Mouse (Mus musculus) frontal cortex, adult 2 months (tissue): ENCODE results near the gene Prr15. TPM values are rescaled to one million over a fixed set of nuclear protein-coding genes. Genes with fewer than 3 reads are reported as not detected.

Source experiments
- DNase-seq, 2 experiments: peaks; one replicate each; pipeline ENCODE4 v3.0.0; 2022; ENCODE audit warnings: low spot score in 1 of 2; ENCODE audit errors: extremely low spot score in 1 of 2
- polyA plus RNA-seq: library from polyadenylated mRNA; depleted of rRNA; stranded (reverse); fragments of >200 nt; gene quantifications from 2 replicates; pipeline ENCODE4 v1.2.3, GENCODE M21; 2012; rRNA removed

The Prr15 gene
- 0.95 and 1.2 TPM in 2 replicates for polyA plus RNA-seq

DNA sequence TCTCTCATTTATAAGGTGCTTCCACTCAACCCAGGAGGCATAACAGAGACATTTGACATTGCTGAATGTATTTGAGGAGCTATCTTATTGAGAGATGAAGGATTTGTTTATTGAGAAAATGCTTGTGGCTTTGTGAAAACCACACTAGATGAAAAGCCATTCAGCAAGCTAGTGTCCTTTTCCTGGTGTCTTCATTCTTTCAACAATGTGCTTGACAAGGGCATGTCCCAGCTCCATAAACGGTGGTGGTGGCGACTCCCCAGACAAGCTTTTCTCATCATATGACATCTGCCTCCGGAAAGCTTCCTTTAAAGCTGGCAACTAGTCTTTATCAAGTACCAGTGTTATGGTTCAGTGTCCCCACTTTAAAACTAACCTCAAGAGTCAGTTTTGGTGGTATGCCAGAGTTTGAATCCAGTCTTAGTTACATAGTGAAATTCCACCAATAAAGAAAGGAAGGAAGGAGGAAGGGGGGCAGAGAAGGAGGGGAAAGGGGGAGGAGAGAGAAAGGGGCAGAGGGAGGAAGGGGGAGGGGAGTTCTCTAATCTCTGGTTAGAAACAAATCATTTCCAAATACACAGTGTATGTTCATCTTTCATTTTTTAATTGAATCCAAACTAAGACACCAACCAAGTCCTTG, at the start of gene Prr15:
TSS of gene Prr15 (plus strand) at position 590 of the 640 bp plus-strand sequence.
- no peak for DNase-seq

GRCm38 (mm10) chr6:54277234-54277633, 48.4 kb upstream of the Prr15 start:
- DNase-seq = no peak

- DNase-seq = no peak
These were observed 47.8 kb upstream of the Prr15 start for GRCm38 (mm10) chr6:54277828-54278227.

DNA sequence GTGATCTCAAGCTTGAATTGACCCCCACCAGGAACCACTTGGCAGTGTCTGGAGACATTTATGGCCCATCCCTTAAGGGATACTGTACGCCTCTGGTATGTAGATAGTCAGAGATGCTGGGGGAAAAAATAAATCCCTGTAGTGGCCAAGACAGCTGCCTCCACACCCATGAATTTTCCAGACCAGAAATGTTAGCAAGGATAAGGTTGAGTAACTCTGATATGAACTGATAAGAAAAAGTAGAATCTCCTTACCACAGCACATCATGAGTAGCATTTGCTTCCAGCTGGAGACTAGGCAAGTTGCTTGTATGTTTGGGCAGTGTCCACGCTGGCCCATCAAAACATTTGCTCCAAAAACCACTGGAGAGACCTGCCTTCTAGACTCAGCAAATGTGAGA, 47.0 kb upstream of the Prr15 start:
- DNase-seq = no peak

DNA sequence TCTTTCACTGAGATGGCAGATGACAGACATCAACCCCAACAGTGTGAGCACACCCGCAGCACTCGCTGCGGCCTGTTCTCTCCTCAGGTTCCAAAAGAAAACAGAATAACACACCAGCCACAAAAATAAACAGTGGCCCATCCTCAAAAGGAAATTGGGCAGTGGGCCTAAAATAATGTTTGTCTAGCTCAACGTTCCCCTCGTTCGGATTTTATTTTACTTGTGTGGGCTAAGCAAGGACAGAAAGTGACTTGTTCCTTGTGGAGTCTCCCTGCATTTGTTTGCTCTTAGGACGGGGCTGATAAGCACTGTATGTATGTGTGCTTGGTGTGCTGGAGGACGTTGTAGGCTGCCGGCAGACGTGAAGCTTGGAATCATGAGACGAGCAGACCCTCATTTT, 46.2 kb upstream of the Prr15 start:
- no peak for DNase-seq

DNA sequence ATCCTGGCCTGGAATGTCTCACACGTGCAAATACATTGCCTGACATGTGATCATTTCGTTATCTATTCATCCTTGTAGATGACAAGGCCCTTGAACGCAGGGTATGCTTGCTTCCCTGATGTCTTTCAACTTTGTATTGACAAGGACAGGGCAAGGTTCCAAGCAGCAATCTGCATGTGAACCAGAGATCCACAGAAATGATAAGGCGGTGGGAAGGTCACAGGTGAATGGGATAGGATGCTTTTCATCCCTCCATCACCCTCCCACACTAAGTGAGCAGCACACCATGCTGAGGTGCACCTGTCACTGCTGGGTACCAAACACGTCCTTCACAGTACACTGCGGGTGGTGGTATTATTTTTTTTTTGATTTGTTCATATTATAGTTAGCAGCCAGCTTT, 45.4 kb upstream of the Prr15 start:
- no peak for DNase-seq

- DNase-seq = no peak
These were observed 42.3 kb upstream of the Prr15 start for GRCm38 (mm10) chr6:54283299-54283698.

GRCm38 (mm10) chr6:54284167-54284711, 41.4 kb upstream of the Prr15 start:
- DNase-seq = no peak

DNA sequence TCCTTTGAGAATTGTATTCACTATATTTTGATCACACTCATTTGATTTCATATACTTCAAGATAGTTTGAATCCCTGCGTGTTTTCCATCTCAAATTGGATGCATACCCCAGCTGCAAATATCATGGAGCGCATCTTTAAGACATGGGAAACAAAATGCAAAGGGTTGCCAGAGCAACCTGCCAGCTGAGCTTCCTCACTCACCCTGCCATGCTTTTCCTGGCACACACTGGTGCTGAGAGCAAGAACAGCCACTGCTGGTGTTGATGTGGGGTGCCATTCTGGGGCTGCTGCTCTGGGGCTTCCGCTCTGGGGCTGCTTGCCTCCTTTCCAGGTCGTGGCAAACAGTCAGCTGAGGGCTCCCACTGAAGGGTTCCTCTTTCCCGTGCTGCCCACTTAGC, 38.8 kb upstream of the Prr15 start:
- DNase-seq = peak in 1 of 2 experiments; percentile 28

DNA sequence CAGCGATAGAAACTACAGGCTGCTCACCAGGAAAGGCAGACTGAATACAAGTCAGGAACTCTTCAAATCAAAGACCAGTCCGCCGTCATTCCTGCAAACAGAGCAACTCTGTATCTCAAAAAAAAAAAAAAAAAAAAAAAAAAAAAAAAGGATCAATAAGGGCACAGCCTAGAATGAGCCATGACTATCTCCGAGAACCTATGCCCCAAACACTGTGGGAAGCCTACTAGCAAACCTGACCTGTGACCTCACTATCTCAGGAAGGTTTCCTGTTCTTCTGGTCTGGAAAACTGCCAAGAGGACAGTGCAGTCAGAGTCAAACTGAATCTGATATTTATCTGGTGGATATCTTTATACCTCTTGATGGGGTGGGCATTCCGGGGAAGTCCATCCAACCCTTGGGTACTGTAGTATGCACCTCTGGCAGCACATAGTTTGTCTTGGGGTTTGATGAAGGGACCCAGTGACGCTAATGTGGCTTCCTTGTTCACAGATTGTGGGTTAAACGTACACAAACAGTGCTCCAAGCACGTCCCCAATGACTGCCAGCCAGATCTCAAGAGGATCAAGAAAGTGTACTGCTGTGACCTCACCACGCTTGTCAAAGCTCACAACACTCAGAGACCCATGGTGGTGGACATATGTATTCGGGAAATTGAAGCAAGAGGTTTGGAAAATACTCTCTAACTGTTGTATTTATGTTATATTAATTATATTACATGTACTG, 35.7 kb upstream of the Prr15 start:
- no peak for DNase-seq

DNA sequence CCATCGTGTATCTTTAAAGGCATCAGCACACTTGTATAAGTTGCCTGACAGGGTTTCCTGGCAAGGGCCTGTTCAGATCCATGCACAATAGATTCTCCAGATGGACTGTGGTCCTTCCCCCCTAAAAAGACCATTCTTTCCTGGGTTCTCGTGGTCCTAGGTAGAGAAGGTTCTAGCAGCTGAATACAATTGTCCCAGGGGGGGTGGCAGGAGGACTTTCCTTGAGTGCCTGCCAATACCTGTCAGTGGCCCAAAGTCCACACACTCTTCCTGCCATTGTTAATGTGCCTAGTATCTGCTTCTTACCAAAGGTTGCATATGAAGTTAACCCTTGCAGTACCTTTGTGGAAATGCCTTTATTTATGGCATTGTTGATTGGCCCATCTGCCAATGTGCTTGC, 28.4 kb upstream of the Prr15 start:
- DNase-seq = no peak

GRCm38 (mm10) chr6:54299417-54299816, 26.2 kb upstream of the Prr15 start:
- no peak for DNase-seq

DNA sequence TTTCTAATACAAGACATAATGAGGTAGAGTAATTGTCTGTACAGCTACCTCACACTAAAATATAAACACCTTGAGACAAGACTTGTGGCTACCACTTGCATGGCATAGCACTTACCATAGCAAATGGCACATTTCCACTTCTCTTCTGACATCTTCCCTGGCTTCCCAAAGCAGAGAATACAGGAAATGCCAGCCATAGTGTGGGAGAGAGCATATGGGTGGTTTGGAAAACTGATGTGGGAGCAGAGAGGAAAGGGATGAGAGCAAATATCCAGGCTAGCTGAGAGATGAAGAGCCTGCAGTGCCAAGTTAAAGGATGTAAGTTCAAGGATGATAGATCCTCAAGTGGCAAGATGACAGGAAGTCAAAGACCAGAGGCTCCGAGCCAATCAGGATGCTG, 19.9 kb upstream of the Prr15 start:
- peak in 1 of 2 experiments; percentile 35 for DNase-seq

DNA sequence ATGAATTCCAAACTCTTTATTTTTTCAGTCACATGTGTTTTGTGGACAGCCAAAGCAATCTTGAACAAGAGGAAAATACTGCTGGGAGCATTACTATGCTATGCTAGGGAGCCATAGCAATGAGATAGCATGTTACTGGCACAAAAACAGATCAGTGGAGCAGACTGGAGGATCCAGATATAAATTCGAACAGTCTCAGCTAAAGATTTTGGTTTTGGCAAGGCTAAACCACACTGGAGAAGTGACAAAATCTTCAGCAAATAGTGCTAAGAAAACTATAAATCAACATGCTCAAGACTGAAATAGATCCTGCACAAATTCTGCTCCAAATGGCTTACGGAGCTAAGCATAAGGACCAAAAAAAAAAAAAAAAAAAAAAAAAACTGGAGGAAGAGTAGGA, 12.6 kb upstream of the Prr15 start:
- peak; percentile 20 to 58 for DNase-seq

GRCm38 (mm10) chr6:54318618-54319017, 7.0 kb upstream of the Prr15 start:
- DNase-seq = no peak

DNA sequence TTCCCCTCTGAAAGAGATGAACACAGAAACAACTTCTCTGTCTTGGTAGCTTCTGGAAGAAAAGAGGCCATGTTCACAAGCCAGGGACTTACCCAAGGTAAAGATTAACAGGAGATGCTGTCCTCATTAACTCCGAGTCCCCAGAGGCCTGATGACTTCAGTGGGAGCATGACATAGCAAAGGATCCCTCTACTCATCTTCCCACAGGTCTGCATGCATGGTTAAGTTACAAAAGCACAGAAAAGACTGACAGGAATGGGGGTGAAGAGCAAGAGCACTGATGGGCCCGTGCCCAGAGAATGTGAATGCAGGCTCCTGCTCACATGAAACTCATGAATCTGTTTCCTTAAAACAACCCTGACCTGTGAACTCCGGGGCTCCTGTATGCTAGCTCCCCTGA, 6.4 kb upstream of the Prr15 start:
- DNase-seq = no peak

DNA sequence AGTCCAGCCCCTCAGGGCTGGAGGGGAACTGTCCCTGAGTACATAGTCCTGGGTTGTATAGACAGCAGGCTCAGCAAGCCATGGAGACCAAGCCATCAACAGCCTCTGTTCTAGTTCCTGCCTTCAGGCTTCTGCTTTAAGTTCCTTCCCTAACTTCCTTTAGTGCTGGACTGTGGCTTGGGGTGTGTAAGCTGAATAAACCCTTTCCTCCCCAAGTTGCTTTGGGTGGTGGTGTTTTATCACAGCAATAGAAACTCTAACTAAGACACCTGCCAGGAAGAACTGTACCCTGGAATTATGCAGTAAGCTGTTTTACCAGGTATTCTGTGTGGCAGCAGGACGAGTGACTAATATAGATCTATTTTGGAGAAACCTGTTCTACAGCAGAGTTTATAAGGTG, 5.4 kb upstream of the Prr15 start:
- no peak for DNase-seq

GRCm38 (mm10) chr6:54326671-54327625, 1.3 kb downstream of the Prr15 start:
- peak in 1 of 2 experiments; percentile 75 for DNase-seq

DNA sequence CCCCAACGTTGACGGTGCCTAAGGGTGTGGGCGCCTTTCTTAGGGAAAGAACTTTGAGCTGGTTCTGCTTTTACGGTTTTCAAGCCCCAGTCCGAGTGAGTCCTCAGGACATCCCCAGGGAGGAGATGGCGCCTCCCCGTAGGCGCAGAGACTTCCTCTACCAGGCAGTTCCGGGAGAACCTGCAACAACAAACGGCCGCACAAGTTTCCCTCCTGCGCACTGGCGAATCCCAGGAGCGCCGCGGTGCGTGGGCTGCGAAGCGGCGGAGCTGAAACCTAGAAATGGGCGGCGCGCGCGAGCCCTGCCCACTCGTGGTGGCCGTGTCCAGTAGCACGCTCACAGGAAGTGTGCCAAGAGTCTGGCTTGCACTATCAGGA, 2.0 kb downstream of the Prr15 start:
- peak in 1 of 2 experiments; percentile 67 for DNase-seq

DNA sequence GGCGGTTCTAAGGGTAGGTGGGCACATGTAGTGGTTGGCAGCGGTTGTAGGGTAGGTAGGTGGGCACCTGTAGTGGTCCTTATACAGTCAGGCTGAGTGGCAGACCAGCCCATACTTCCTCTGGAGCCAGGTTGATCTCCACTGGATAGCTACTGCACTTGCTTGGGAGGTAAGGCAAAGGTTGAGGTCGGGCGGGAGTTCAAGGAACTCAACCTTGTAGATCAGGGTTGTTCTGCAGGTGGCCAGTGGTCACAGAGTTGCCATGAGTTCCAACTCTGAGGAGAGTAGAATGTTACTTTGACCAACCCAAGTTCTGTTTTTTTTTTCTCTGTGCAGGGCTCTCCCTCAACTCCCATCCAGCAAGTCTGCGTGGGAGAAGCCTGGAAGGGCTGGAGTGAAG, 3.1 kb downstream of the Prr15 start:
- no peak for DNase-seq

GRCm38 (mm10) chr6:54329598-54329997, 4.0 kb downstream of the Prr15 start:
- no peak for DNase-seq
